Mouse (Mus musculus) testis, adult 2 months (tissue): ENCODE results near the gene Zbp1.

ENCODE experiments used
- CTCF ChIP-seq: fragments of 200-500 bp; IDR thresholded peaks from 2 replicates; pipeline ENCODE4 v1.5.1; 2012; ENCODE audit warnings: low read depth, mild to moderate bottlenecking, inconsistent platforms, low read length, moderate library complexity; ENCODE audit not compliant: control insufficient read depth, insufficient read depth, insufficient replicate concordance
- POLR2A ChIP-seq: fragments of 200-500 bp; IDR thresholded peaks from 2 replicates; pipeline ENCODE4 v1.6.1; 2012; ENCODE audit warnings: low read depth, mild to moderate bottlenecking, inconsistent platforms, low read length, moderate library complexity; ENCODE audit not compliant: control insufficient read depth

DNA sequence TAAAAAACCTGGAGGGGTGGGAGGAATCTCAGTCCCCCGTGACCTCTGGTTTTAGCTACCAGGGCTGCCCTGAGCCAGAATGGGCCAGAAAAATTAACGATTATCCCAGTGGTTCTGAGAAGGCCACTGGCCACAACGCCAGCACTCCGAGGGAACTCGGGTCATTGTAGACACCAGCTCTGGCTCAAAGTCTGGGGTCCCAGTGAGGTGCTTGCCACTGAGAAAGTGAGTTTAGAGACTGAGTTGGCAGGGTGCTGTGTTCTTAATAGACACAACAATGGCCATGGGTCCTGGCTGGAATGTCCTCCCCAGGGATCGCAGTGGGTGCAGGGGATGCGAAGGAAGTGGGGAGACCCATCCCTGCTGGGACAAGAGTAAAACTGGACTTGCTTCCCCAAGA, 36.8 kb downstream of the Zbp1 start:
- TF ChIP-seq POLR2A (no peak), CTCF (no peak)
